Mouse (Mus musculus) lung, postnatal 14 days (tissue): ENCODE measurements at regions not wholly inside any gene's neighbourhood (a gene's known extent, or its start where the extent isn't known, plus 50 kb on each side); places are given as distances from the start of the nearest gene placed in this dataset.

Experiments
- DNase-seq: peaks from one replicate; pipeline ENCODE4 v3.0.0; 2021

DNA sequence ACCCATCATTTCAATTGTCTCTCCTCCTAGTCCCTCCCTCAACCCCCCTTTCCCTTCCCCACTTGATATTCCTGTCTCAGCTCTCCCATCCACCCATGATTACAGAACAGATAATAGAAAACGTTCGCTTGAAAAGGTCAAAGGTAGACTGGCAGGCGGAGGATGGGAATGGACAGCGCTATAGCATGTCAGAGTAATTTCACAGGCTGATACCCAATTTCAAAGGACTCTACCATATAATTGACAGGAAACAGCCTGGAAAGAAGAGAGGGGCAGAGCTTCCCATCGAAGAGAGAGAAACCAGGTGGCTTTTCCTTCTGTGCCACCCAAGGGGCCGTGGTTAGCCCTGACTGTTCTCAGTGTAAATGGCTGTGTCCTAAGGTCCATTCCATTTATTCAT is 140.2 kb upstream of the Atxn1 start:
- no peak for DNase-seq

DNA sequence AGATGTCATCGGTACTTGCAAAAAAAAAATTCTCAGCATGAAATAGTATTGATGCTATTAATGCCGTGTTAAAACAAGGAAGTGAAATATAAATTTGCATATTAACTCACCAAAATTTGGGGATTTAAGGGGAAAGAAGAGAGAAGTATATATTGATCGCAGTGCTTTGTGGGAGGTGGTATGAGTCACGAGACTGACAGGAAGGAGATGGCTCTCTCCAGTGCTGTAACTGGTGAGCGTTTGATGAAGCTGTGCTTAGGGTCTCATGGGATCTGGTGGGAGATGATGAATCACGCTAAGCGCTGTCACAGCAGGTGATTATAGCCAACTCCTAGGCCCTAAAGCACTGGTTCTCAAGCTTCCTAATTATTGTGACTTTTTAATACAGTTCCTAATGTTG is 133.8 kb upstream of the Atxn1 start:
- DNase-seq: no peak

DNA sequence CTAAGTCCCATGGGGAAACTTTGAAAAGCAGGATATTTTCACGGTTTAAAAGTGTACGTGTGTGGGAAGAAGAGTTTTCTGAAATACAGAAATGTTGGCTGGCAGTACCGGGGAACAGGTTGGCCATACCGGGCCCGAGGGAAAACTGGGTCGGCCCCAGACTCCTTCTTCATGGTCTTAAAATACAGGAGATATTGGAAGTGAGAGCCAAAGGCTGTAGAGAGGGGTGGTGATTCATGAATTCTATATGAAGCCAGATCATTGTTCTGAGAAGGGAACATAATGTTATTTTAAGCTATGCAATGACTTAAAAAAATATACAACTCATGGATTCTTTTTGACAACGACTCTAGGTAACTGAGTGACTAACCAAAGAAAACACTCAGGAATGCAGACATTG is 133.3 kb upstream of the Atxn1 start:
- DNase-seq: no peak

GRCm38 (mm10) chr13:46096968-46097367 is 132.2 kb upstream of the Atxn1 start:
- DNase-seq: peak; percentile 15

GRCm38 (mm10) chr13:46096416-46096815 is 131.6 kb upstream of the Atxn1 start:
- DNase-seq: no peak

- DNase-seq: no peak
Measured at GRCm38 (mm10) chr13:46092787-46093186, 128.0 kb upstream of the Atxn1 start.

DNA sequence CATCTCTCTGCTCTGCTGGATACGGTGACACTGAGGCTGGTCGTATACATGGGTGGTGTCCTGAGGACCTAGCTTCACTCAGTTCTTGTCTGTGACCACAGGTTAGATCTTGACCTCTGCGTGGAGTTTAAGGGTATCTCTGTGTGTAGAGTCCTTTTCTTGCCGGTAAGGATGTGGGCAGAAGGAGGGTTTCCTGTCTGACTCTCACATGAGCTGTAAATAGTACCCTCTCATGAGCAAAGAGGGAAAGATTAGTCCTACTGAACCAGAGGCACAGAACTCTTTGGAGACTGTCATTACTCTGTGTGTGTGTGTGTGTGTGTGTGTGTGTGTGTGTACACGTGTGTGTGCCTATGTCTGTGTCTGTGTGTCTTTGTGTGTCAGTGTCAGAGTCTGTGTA is 126.3 kb upstream of the Atxn1 start:
- DNase-seq: no peak

GRCm38 (mm10) chr13:46088237-46088636 is 123.4 kb upstream of the Atxn1 start:
- DNase-seq: no peak

DNA sequence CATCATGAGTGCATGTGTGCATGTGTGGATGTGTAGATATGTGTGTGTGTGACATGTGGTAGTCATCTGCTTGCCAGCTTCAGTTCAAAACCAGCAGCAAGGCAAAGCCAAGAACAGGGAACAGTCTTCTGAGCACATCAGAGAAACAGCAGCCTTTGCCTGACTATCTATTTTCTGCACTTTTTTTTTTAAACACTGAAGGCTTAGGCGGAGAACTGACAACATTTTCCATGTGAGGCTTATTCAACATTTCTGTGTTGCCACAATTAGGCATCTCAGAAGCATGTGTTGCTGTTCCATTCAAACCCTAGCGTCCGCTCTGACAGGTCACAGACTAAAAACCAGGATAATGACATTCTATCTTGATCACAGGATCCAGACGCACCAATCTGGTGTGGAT is 122.9 kb upstream of the Atxn1 start:
- no peak for DNase-seq

DNA sequence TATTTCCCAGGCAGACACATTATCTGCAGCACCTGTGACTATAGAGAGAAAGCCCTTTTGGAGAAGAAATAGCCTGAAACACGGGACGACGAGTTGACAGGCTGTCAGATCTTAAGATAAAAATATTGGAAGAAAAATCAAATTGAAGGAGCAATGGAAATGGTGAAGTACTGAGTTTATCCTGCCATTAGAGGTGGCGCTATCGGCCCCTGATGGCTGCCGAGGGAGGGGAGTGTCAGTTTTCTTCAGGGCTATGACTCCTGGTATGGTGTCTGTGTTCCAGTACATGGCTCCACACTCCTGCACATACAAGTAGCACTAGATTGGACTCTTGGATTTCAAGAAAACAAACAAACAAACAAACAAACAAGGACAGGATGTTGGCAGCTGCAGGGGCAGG is 112.1 kb upstream of the Atxn1 start:
- DNase-seq: no peak

DNA sequence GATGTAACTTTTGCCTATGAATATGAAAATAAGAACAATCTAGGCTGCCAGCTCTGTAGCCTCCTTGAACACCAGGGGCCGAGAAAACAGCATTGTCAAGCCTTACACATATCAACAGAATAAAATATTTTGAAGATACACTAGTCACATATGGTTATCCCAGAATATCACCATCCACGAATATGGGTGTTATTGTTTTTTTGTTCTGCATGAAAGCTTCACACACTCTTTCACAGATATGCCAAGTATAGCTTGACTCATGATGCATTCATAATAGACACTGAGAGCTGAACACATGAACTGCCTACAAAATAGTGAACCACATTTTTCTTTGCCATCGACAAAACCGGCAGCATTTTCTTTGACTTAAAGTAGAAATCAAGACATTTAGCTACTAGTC is 106.9 kb upstream of the Atxn1 start:
- DNase-seq: no peak

- no peak for DNase-seq
Measured at GRCm38 (mm10) chr13:46069571-46069970, 104.8 kb upstream of the Atxn1 start.

- no peak for DNase-seq
Measured at GRCm38 (mm10) chr13:46062758-46063157, 98.0 kb upstream of the Atxn1 start.

DNA sequence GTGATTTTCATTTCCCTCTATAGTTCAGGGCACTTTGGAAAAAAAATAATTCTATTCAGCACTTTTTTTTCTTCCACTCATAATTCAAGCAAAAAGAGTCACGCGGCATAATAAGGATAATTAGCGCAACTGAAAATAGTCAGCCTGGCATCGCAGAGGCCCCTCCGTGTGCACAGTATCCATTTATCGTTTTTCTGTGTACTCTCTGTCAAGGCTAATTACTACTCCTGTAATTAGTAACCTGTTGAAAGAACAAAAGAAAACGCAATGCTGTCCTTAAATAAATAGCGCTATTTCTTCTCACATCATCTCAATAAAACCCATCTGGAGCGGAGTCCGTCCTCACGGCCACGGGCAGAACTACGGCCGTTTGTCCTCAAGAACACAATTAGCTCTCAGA is 95.1 kb upstream of the Atxn1 start:
- DNase-seq: no peak

- no peak for DNase-seq
Measured at GRCm38 (mm10) chr13:46058862-46059261, 94.1 kb upstream of the Atxn1 start.

DNA sequence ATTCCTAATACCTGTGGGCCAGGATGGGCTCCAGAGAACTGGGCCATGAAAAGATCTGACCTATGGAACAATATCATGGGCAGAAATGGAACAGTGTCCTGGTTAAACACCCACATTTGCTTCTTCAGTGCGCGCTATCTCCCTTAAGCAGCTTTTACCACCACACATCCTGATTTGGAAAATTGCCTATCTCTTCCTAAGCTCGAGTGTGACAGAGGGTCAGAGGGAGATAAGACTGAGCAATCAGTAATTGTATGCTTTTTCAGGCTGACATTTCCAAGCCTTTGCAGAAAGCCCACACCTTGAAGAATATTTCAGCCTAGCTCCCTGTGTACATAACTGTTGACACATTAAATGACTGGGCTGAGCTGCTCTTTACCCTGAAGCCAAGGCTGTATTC is 93.5 kb upstream of the Atxn1 start:
- no peak for DNase-seq

- no peak for DNase-seq
Measured at GRCm38 (mm10) chr13:46055410-46055809, 90.6 kb upstream of the Atxn1 start.

DNA sequence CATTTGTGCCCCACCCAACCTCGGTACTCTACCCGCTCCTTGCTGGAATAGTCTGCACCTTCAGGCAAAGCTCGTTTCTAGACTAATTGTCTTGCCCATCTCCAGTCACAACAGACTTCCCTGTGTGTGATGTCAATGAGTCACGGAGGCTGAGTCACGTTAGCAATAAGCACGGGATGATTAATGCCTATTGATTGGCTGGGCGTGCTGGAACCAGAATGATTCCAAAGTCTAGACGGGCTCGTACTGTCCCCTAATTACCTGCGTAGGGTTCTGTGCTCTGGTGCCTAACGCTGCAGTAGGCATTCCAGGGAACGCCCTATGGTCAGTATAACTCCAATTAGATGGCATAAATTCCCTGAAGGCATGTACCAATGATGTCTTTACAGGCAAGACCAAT is 78.8 kb upstream of the Atxn1 start:
- no peak for DNase-seq

DNA sequence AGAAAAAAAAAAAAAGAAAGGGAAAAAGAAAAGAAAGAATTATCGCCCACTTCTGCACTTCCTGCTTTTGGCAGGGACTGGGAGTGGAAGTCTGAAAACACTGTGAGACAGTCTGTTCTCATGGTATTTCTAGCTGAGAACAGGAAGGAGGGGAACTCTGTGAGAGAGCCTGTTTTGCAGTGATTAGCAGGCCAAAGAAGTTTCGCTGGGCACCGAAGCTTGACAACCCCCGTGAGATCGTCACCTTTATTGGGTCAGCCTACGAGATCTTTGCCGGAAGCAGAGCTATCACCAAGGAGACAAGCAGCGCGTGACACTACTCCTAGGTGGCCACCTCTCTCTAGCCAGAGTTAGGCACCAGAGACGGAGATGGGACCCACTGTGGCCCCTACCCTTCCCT is 78.2 kb upstream of the Atxn1 start:
- DNase-seq: no peak

DNA sequence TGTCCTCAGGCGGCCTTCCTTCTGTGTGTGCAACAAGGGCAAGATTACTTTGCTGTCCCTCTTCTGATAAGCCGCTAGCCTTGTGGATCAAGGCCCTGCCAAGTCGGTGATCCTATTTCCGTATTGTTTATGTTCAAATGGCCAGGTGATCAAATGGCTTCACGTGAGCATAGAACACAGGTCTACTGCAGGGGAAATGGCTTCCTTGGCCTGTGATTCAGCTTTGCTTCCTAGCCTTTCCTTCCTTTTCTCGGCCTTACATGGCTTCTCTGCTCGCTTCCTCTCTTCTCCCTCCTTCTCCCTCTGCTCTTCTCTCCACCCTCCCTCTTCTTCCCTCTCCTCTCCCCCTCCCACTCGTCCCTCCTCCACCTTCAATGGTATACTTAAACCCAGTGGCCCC is 77.4 kb upstream of the Atxn1 start:
- DNase-seq: no peak

- DNase-seq: no peak
Measured at GRCm38 (mm10) chr13:46041475-46041874, 76.7 kb upstream of the Atxn1 start.

- no peak for DNase-seq
Measured at GRCm38 (mm10) chr13:46040062-46040461, 75.3 kb upstream of the Atxn1 start.

GRCm38 (mm10) chr13:46038441-46039331 is 73.9 kb upstream of the Atxn1 start:
- DNase-seq: no peak

DNA sequence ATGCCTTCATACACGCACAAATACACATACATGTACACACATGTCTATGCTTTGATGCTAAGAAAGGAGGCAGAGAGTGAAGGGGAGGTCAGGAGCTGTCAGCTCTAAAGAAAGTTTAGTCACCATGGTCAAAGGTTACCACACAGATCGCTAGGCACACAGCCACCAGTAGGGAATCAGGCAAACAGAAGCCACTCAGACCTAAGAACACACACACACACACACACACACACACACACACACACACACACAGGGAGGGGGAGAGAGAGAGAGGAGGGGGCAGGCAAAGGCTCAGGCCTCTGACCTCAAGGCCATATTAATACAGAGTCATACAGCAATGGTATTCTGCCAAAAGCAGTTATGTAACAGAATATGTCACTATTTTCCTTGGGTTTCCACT is 67.5 kb upstream of the Atxn1 start:
- DNase-seq: no peak

- DNase-seq: no peak
Measured at GRCm38 (mm10) chr13:46026018-46026417, 61.2 kb upstream of the Atxn1 start.
